Mouse (Mus musculus) heart, postnatal 0 days (tissue): Measurements from ENCODE around the gene Sap25. TPM values are rescaled to one million over a fixed set of nuclear protein-coding genes. Genes with fewer than 3 reads are reported as not detected.

Source experiments
- ATAC-seq: fragments of 200-750 bp; cut with Nextera tagmentation; 2 replicates; pipeline ENCODE4 v1.8.0; 2017; ENCODE audit warnings: low read depth, moderate number of reproducible peaks, moderate library complexity; ENCODE audit not compliant: insufficient read depth
- DNase-seq: peaks from one replicate; pipeline ENCODE4 v3.0.0-alpha.2; 2016; ENCODE audit warnings: low spot score
- H3K27ac ChIP-seq: fragments of 300-500 bp; sonication (generic); 2 replicates; pipeline ENCODE4 v1.5.1; 2014; ENCODE audit warnings: low read depth, mild to moderate bottlenecking
- H3K27me3 ChIP-seq: fragments of 300-500 bp; sonication (generic); 2 replicates; pipeline ENCODE4 v1.6.1; 2014; ENCODE audit warnings: low read length, mixed read lengths; ENCODE audit not compliant: control insufficient read depth, insufficient read depth
- H3K36me3 ChIP-seq: fragments of 300-500 bp; sonication (generic); replicated peaks from 2 replicates; pipeline ENCODE4 v1.6.1; 2014; ENCODE audit warnings: low read length, mixed read lengths; ENCODE audit not compliant: control insufficient read depth, insufficient read depth
- H3K4me1 ChIP-seq: fragments of 300-500 bp; sonication (generic); 2 replicates; pipeline ENCODE4 v1.6.1; 2014; ENCODE audit warnings: antibody characterized with exemption; ENCODE audit not compliant: control insufficient read depth, insufficient read depth
- H3K4me2 ChIP-seq: fragments of 300-500 bp; sonication (generic); 2 replicates; pipeline ENCODE4 v1.6.1; 2014; ENCODE audit warnings: low read depth, mild to moderate bottlenecking, low read length, moderate library complexity
- H3K4me3 ChIP-seq: fragments of 300-500 bp; sonication (generic); 2 replicates; pipeline ENCODE4 v1.5.1; 2014; ENCODE audit warnings: low read depth, low read length
- H3K9ac ChIP-seq: fragments of 300-500 bp; sonication (generic); replicated peaks from 2 replicates; pipeline ENCODE4 v1.6.1; 2014; ENCODE audit warnings: low read depth, low read length, mixed read lengths
- H3K9me3 ChIP-seq: fragments of 300-500 bp; sonication (generic); replicated peaks from 2 replicates; pipeline ENCODE4 v1.6.1; 2016; ENCODE audit warnings: low read length; ENCODE audit not compliant: control insufficient read depth
- CTCF ChIP-seq: IDR thresholded peaks from 2 replicates; pipeline ENCODE4 v1.5.1; 2016; ENCODE audit warnings: antibody characterized with exemption, control low read depth, low read depth
- EP300 ChIP-seq: IDR thresholded peaks from 2 replicates; pipeline ENCODE4 v1.6.1; 2016; ENCODE audit warnings: antibody characterized with exemption, low read depth
- WGBS: fragments of 180-500 bp; shearing (Covaris S2); extraction: QIAGEN DNeasy Blood & Tissue Kit; methylation state at CpG from one replicate; pipeline ENCODE4 v1.1.7; 2014; 5-methylcytosine and 5-hydroxymethylcytosine counted together
- polyA plus RNA-seq: library from polyadenylated mRNA; unstranded; fragments of >200 nt; fragmentation: Nextera tagmentation; extraction: Ambion mirVana; gene quantifications from 2 replicates; pipeline ENCODE4 v1.2.1, GENCODE M21; 2015
- total RNA-seq: library from RNA; depleted of rRNA; stranded (reverse); fragments of >200 nt; gene quantifications from 2 replicates; pipeline ENCODE4 v1.2.3, GENCODE M21; 2014; ENCODE audit warnings: low replicate concordance

Gene Sap25
- total and polyA plus RNA-seq, 2 experiments from 2014 or later = 1.5 to 10.4 TPM

DNA sequence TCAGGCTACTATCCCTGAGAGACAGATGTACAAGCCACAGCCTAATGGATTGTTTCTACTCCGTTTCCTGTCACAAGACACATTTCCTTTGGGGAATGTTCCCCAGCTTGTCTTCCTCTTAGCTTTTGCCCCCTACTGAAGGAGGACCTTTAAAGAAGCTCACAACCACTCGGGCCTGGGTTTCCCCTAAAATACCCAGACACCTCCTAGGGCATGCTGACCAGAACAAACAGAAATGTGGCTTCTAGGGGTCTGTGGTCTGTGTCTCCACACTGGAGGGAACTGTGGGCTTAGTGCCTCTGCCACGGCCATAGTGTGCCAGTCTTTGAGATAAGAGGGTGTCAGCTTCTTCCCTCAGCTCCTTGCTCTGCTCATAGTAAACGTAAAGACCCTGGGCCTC lies 9.5 kb upstream of the Sap25 start:
- DNase-seq (no peak), ATAC-seq (no peak)
- H3K36me3 ChIP-seq = peaks cover 38% of the 10 kb centered on the region
- WGBS = 39% methylated on average over 4 of the region's 4 CpGs
- TF ChIP-seq EP300 = no peak
- TF ChIP-seq CTCF = no peak
- H3K9me3 ChIP-seq = no peaks in the 10 kb centered on the region
- H3K4me1 ChIP-seq = peaks cover 23% of the 10 kb centered on the region
- H3K27me3 ChIP-seq = no peaks in the 10 kb centered on the region
- peak overlapping the region; percentile 92; the same call in 1 of the 2 replicates for H3K4me2 ChIP-seq
- H3K9ac ChIP-seq = peak overlapping the region; percentile 70; the same call in 1 of the 2 replicates
- H3K27ac ChIP-seq = peak overlapping the region; percentile 88
- H3K4me3 ChIP-seq = peak overlapping the region; percentile 79; the same call in 1 of the 2 replicates

DNA sequence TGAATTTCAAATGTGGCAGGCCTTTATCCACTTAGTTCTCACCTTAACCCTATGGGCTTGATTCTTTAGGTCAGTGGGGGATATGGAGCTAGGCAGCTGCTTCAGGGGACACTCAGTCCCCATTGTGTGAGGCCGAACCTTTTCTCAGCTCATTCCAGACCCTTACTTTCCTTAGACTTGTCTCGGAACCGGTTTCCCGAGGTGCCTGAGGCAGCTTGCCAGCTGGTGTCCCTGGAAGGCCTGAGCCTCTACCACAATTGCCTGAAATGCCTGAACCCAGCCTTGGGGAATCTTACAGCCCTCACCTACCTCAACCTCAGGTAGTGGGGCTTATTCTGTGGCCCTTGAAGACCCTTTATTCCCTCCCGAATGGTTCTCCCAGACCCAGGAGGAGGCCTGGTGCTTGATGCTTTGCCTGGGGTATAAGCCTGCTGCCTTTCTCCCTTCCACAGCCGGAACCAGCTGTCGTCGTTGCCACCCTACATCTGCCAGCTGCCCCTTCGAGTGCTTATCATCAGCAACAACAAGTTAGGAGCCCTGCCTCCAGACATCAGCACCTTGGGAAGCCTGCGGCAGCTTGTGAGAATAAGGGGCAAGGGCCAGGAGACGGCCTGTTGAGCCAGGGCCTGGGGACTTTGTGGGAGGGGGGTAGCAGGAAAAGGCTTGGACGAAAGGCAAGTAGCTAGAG lies 7.6 kb upstream of the Sap25 start:
- 70% methylated on average over 12 of the region's 12 CpGs for WGBS
- no peak overlapping the region for H3K4me3 ChIP-seq
- peaks cover 57% of the 10 kb centered on the region for H3K36me3 ChIP-seq
- no peak overlapping the region for H3K27ac ChIP-seq
- H3K27me3 ChIP-seq = no peaks in the 10 kb centered on the region
- H3K4me1 ChIP-seq = peaks cover 17% of the 10 kb centered on the region
- H3K9me3 ChIP-seq = no peaks in the 10 kb centered on the region
- TF ChIP-seq CTCF = no peak
- TF ChIP-seq EP300 = no peak
- no peak overlapping the region for H3K9ac ChIP-seq
- no peak overlapping the region for H3K4me2 ChIP-seq
- ATAC-seq (no peak), DNase-seq (no peak)

DNA sequence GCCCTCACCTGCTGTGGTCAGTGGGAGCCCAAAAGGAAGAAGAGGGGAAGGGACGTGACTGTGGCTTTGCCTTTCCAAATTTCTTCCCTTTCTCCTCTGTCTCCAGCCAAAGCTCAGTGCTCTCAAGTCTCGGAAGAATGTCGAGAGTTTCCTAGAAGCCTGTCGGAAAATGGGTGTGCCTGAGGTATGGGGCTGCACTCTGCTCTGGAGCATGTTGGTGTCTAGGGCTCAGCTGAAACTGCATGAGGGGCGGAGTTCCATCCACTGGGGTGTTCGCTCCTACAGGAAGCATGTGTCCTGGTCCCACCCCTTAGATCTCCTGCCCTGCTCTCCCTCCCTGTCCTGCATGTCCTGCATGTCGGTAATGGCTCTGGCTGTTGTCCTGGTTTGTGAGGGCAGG lies 1.7 kb upstream of the Sap25 start:
- TF ChIP-seq EP300 = no peak
- TF ChIP-seq CTCF = no peak
- Histone ChIP-seq H3K4me3 (no peak overlapping the region), H3K36me3 (peaks cover 73% of the 10 kb centered on the region), H3K9ac (no peak overlapping the region), H3K27me3 (peaks cover 10% of the 10 kb centered on the region), H3K4me2 (no peak overlapping the region), H3K27ac (no peak overlapping the region), H3K4me1 (no peaks in the 10 kb centered on the region), H3K9me3 (no peaks in the 10 kb centered on the region)
- ATAC-seq = no peak
- no peak for DNase-seq
- WGBS = 73% methylated on average over 7 of the region's 7 CpGs

DNA sequence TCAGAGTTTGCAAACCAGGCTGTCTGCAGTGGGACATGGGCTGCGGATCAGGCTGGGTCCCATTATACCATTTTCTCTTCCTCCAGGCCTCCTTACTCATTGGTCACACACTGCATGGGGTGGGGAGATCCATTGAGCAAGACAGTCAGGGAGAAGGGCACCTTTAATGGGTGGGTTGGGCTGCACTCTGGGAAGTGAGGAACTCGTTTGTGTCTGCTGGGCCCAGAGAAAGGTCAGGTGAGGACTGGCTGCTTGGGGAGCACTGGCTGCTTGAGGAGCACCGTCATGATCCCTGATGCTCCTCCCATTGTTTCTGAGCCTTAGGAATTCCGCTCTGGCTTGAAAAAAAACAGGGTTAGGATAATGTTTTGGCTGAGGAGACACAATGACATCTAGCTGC lies 1.8 kb downstream of the Sap25 start:
- no peak for TF ChIP-seq CTCF
- no peak for TF ChIP-seq EP300
- H3K9ac ChIP-seq = no peak overlapping the region
- no peak overlapping the region for H3K4me2 ChIP-seq
- WGBS = 58% methylated on average over 4 of the region's 4 CpGs
- H3K36me3 ChIP-seq = peaks cover 43% of the 10 kb centered on the region
- H3K4me3 ChIP-seq = no peak overlapping the region
- peaks cover 33% of the 10 kb centered on the region for H3K27me3 ChIP-seq
- ATAC-seq (no peak), DNase-seq (no peak)
- no peaks in the 10 kb centered on the region for H3K9me3 ChIP-seq
- H3K27ac ChIP-seq = no peak overlapping the region
- H3K4me1 ChIP-seq = no peaks in the 10 kb centered on the region

DNA sequence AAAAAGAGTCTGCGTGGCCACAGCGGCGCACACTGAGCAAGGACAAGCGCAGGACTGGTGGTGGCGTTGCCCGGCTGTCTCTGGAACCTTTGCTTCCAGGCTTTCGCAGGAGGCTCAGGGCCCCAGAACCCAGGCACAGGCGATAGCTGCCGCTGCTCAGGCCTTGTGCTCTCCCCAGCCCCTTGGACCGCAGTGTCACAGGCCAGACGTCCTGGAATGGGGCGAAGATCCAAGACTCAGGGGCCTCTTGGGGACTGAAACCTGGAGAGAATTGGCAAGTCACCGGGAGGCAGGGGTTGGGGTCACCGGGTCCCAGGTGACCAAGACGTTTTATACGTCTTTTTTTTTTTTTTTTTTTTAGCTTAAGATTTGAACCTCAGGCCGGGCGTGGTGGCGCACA lies 3.4 kb downstream of the Sap25 start:
- no peak overlapping the region for H3K4me2 ChIP-seq
- peaks cover 33% of the 10 kb centered on the region for H3K27me3 ChIP-seq
- peaks cover 27% of the 10 kb centered on the region for H3K36me3 ChIP-seq
- 41% methylated on average over 19 of the region's 19 CpGs for WGBS
- TF ChIP-seq CTCF (no peak), EP300 (no peak)
- H3K27ac ChIP-seq = no peak overlapping the region
- H3K9me3 ChIP-seq = no peaks in the 10 kb centered on the region
- H3K9ac ChIP-seq = no peak overlapping the region
- ATAC-seq = no peak
- DNase-seq = no peak
- no peak overlapping the region for H3K4me3 ChIP-seq
- no peaks in the 10 kb centered on the region for H3K4me1 ChIP-seq

DNA sequence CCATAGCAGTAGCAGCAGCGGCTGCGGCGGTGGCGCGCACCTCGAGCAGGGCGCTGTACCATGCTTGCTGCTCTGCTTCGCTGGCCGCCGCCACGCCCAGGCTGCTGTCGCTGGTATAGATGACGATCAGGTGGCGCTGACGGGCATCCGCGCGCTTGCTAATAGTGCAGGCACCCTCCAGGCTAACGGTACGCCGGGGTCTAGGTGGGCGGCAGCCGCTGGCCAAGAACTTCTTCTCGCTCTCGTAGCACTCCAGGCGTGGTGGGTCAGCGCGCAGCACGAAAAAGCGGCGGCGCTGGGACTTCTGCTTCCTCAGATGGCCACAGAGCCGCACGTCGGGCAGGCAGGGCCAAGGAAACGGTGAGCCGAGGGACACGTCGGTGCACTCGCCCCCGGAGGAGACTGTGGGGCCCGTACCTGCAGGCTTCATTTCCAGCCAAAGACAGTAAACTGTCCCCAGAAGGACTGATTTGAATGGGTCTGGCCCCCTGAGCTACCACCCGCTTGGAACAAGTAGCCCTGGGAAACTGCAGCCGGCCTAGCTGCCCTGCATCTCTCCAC lies 4.0 kb downstream of the Sap25 start:
- DNase-seq (no peak), ATAC-seq (no peak; the same call in 1 of the 2 replicates)
- Histone ChIP-seq H3K36me3 (peaks cover 20% of the 10 kb centered on the region), H3K9me3 (no peaks in the 10 kb centered on the region), H3K27ac (no peak overlapping the region), H3K4me3 (peak overlapping the region; percentile 30), H3K4me2 (peak overlapping the region; percentile 63), H3K9ac (no peak overlapping the region), H3K4me1 (peaks cover 5% of the 10 kb centered on the region; the same call in 1 of the 2 replicates), H3K27me3 (peaks cover 33% of the 10 kb centered on the region)
- no peak for TF ChIP-seq CTCF
- no peak for TF ChIP-seq EP300
- 4% methylated on average over 44 of the region's 44 CpGs for WGBS
